Comparison of ENCODE assay signal across 19 mouse cellular contexts in the genomic region with DNA sequence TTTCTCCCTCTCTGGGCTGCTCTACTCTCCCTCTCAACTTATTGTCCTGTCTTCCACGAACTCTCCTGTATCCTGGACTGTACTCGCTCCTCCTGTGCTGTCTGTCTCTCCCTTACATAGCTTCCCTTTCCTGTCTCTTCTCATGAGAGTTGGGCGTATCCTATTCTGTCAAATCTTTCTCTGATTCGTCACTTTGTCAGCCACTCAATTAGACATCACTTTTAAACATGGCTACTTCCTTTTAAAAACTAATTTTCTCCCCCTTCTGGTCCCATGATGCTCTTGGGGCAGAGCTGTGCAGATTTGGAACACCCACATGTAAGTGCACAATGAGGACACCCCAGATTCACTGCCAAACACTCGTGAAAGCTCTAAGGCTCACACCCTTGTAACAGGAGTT.
"Had no signal": no experiment of that assay in that cellular context is flagged by ENCODE, and none has a peak within 500 bp of the region (broad histone marks: within the 10 kb centered on the region; RNA-seq: fewer than 3 reads in every experiment).

No protein-coding gene starts in this region.

- H3K9me3 ChIP-seq: midbrain, embryonic 10.5 days; midbrain, embryonic 12.5 days; neural tube, embryonic 13.5 days; neural tube, embryonic 15.5 days had no signal

- H3K36me3 ChIP-seq: midbrain, embryonic 10.5 days; midbrain, embryonic 12.5 days; neural tube, embryonic 13.5 days; neural tube, embryonic 15.5 days had no signal

- H3K4me3 ChIP-seq: midbrain, embryonic 10.5 days; midbrain, embryonic 12.5 days; myocyte; neural tube, embryonic 13.5 days; neural tube, embryonic 15.5 days had no signal

- H3K27ac ChIP-seq: midbrain, embryonic 10.5 days; midbrain, embryonic 12.5 days; neural tube, embryonic 13.5 days; neural tube, embryonic 15.5 days had no signal

- H3K4me2 ChIP-seq: lung, embryonic 14.5 days; midbrain, embryonic 12.5 days; neural tube, embryonic 13.5 days; neural tube, embryonic 15.5 days had no signal

- H3K4me1 ChIP-seq: midbrain, embryonic 12.5 days; neural tube, embryonic 13.5 days; neural tube, embryonic 15.5 days had no signal

- H3K9ac ChIP-seq: lung, embryonic 14.5 days; midbrain, embryonic 12.5 days; neural tube, embryonic 13.5 days; neural tube, embryonic 15.5 days had no signal

- ATAC-seq: midbrain, embryonic 16.5 days had no signal

- DNase-seq: lung, adult 18-20 months; lung, embryonic 14.5 days; lung, postnatal 10 days; lung, postnatal 4 days; midbrain, embryonic 14.5 days; retina, postnatal 1 day; right cerebral cortex, adult 18-20 months; right cerebral cortex, postnatal 25 days; right cerebral cortex, postnatal 4 days; spleen, adult 18-20 months; thymus, adult 18-20 months; thymus, postnatal 14 days; thymus, postnatal 36 days had no signal
